Comparison of ENCODE assay signal across 15 mouse cellular contexts in the genomic region with DNA sequence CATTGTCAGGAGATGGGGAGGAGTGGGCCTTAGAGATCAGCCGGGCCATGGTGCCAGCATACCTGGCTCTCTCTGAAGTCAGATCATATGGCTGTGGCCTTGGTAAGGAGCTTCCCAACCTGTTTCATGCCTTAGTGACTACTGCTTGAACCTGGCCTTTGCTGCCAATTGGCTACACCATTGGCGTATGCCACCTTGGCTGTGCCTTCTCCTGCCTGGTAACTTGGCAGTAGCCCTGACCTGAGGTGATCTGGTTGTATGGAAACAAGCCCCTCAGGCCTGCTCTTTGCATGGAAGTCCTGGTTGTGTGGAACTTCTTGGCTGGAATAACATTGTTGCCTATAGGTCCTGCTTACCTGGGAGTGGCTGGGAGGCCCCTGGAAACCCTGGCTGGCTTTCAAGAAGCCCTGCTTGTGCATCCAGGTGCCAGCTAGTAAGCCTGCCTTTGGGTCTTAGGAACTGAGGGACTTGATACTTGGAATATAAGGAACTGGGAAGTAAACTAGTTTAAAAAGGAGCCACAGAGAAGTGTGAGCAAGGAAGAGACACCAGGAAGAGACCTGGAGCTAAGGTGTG. TPM values are rescaled to one million over a fixed set of nuclear protein-coding genes. Genes with fewer than 3 reads are reported as not detected.
DNase-seq lines count a peak whose midpoint lies in the region; ATAC-seq and TF ChIP-seq lines count a peak whose summit lies in the region.
"Had no signal": no experiment of that assay in that cellular context is flagged by ENCODE, and none has a peak within 500 bp of the region (broad histone marks: within the 10 kb centered on the region; RNA-seq: fewer than 3 reads in every experiment).

No protein-coding gene starts in this region.

- TF ChIP-seq POLR2A in myocyte (IDR thresholded peaks at IDR 0.05; ENCODE audit: insufficient read length, low read depth), result no peak

- H3K79me2 ChIP-seq in myocyte (ENCODE audit: control insufficient read depth, insufficient read depth), result no peaks in the 10 kb centered on the region

- TF ChIP-seq CTCF in left cerebral cortex, adult 2 months (IDR thresholded peaks at IDR 0.05), result no peak

- no peak overlapping the region for H3K9ac ChIP-seq in forebrain, embryonic 15.5 days (replicated peaks)

- intact Hi-C loops in left cerebral cortex, adult 2 months (cut with DNase I), result no loop called here

- H3K9me3 ChIP-seq in forebrain, embryonic 15.5 days, result no peaks in the 10 kb centered on the region

- DNase-seq in left cerebral cortex, adult 2 months (ENCODE audit: extremely low spot score in 1 of 2, low spot score in 2 of 2), result no peak
- no peak for DNase-seq in left cerebral cortex, adult 9 months (ENCODE audit: low spot score in 2 of 2)
- DNase-seq in cerebellum, adult 18-20 months, result peak; percentile 71 to 85
- DNase-seq in cerebellum, postnatal 10 days, result peak; percentile 66
- DNase-seq in urinary bladder, postnatal 10 days (ENCODE audit: low spot score), result no peak
- DNase-seq: adrenal gland, adult 2 months; kidney, postnatal 25 days; layer of hippocampus, postnatal 36 days had no signal

- no peaks in the 10 kb centered on the region for H3K36me3 ChIP-seq in myocyte (ENCODE audit: control insufficient read depth, insufficient read depth)
- no peaks in the 10 kb centered on the region for H3K36me3 ChIP-seq in forebrain, embryonic 15.5 days

- no peak for ATAC-seq in forebrain, embryonic 15.5 days (replicated peaks)
- ATAC-seq: hindbrain, embryonic 16.5 days had no signal

- H3K27me3 ChIP-seq in myocyte (ENCODE audit: control insufficient read depth, insufficient read depth, insufficient read length), result no peaks in the 10 kb centered on the region
- H3K27me3 ChIP-seq in forebrain, embryonic 15.5 days, result no peaks in the 10 kb centered on the region

- H3K27ac ChIP-seq in left cerebral cortex, adult 2 months, result peak overlapping the region; percentile 7; the same call in 1 of the 2 replicates
- no peak overlapping the region for H3K27ac ChIP-seq in forebrain, embryonic 15.5 days (replicated peaks)

- no peak overlapping the region for H3K4me3 ChIP-seq in left cerebral cortex, adult 2 months
- H3K4me3 ChIP-seq in myocyte, result no peak overlapping the region
- no peak overlapping the region for H3K4me3 ChIP-seq in forebrain, embryonic 15.5 days

- no peak overlapping the region for H3ac ChIP-seq in myocyte (ENCODE audit: control insufficient read depth, insufficient read length)

- peaks cover 42% of the 10 kb centered on the region for H3K4me1 ChIP-seq in forebrain, embryonic 15.5 days

- WGBS in forebrain, embryonic 15.5 days, result 96% methylated on average over 2 of the region's 2 CpGs

- H3K4me2 ChIP-seq in myocyte (ENCODE audit: low read depth), result no peak overlapping the region
- H3K4me2 ChIP-seq in forebrain, embryonic 15.5 days (replicated peaks), result no peak overlapping the region
- H3K4me2 ChIP-seq: midbrain, embryonic 11.5 days had no signal

TF ChIP-seq in myocyte, 11 proteins besides CTCF, POLR2A, EP300 and RAD21:
- TF ChIP-seq SRF (IDR thresholded peaks at IDR 0.05; ENCODE audit: control insufficient read depth, insufficient read length, low read depth) (peak; percentile 8), TCF3 (IDR thresholded peaks at IDR 0.05; ENCODE audit: insufficient read length, low read depth) (no peak), USF1 (IDR thresholded peaks at IDR 0.05; ENCODE audit: low read depth) (no peak), MYOG (IDR thresholded peaks at IDR 0.05; ENCODE audit: control insufficient read depth in 1 of 3, insufficient read depth in 1 of 3, insufficient read length in 2 of 3, low read depth in 2 of 3) (no peak), CEBPB (IDR thresholded peaks at IDR 0.05; ENCODE audit: insufficient read depth, poor library complexity, severe bottlenecking) (no peak), TCF12 (IDR thresholded peaks at IDR 0.05; ENCODE audit: insufficient read depth, poor library complexity, severe bottlenecking) (no peak)

RNA-seq across cellular contexts. Expression of a gene that starts 6.3 kb away (rescaled TPM):
- 10 to 100 TPM; 61.1 to 64.8 TPM for total RNA-seq in left cerebral cortex, adult 2 months (2021)
- polyA plus RNA-seq in myocyte (2012; fragmentation: generic; extraction: Trizol), result 1.7 TPM
- 5.7 and 6.1 TPM in 2 replicates for polyA plus RNA-seq in forebrain, embryonic 15.5 days (2015; fragmentation: Nextera tagmentation; extraction: Ambion mirVana)

RNA-seq across cellular contexts. Expression of a gene that starts 29.2 kb away (rescaled TPM):
- total RNA-seq in left cerebral cortex, adult 2 months (2021), result 10 to 100 TPM; 79.4 to 82.6 TPM
- 47.5 TPM for polyA plus RNA-seq in myocyte (2012; fragmentation: generic; extraction: Trizol)
- polyA plus RNA-seq in forebrain, embryonic 15.5 days (2015; fragmentation: Nextera tagmentation; extraction: Ambion mirVana), result 136 TPM in 2 replicates

RNA-seq across cellular contexts. Expression of a gene that starts 33.2 kb away (rescaled TPM):
- total RNA-seq in left cerebral cortex, adult 2 months (2021), result 10 to 100 TPM; 10.1 to 14.1 TPM
- polyA plus RNA-seq in myocyte (2012; fragmentation: generic; extraction: Trizol), result 0.10 TPM
- polyA plus RNA-seq in forebrain, embryonic 15.5 days (2015; fragmentation: Nextera tagmentation; extraction: Ambion mirVana), result 3.5 and 4.2 TPM in 2 replicates
- polyA plus RNA-seq: heart, postnatal 0 days had no signal

RNA-seq across cellular contexts. Expression of a gene that starts 34.1 kb away (rescaled TPM):
- 1 to 10 TPM in 1 of 2 experiments, under 1 TPM in 1; 0.75 to 1.1 TPM for total RNA-seq in left cerebral cortex, adult 2 months (2021)
- 0.04 TPM for polyA plus RNA-seq in myocyte (2012; fragmentation: generic; extraction: Trizol)
- polyA plus RNA-seq in forebrain, embryonic 15.5 days (2015; fragmentation: Nextera tagmentation; extraction: Ambion mirVana), result 0.23 and 0.24 TPM in 2 replicates
- total RNA-seq: adrenal gland, adult 2 months had no signal
- polyA plus RNA-seq: adrenal gland, adult 2 months; gonadal fat pad, adult 2 months; heart, postnatal 0 days; lung, embryonic 16.5 days had no signal

RNA-seq across cellular contexts. Expression of a gene that starts 45.5 kb away (rescaled TPM):
- 10 to 100 TPM; 37.2 to 38.0 TPM for total RNA-seq in left cerebral cortex, adult 2 months (2021)
- 75.4 TPM for polyA plus RNA-seq in myocyte (2012; fragmentation: generic; extraction: Trizol)
- polyA plus RNA-seq in forebrain, embryonic 15.5 days (2015; fragmentation: Nextera tagmentation; extraction: Ambion mirVana), result 25.9 and 26.4 TPM in 2 replicates

Comparison
In these comparisons a context has a peak if more than half of its experiments do, and no peak if none do; other contexts are left out.
1. DNase-seq: peak in cerebellum, adult 18-20 months (2 of 2) and cerebellum, postnatal 10 days (2 of 2); none in left cerebral cortex, adult 2 months (0 of 2), left cerebral cortex, adult 9 months (0 of 2) and urinary bladder, postnatal 10 days (single experiment).